Mouse (Mus musculus) small intestine, adult 2 months (tissue): ENCODE measurements at regions not wholly inside any gene's neighbourhood (a gene's known extent, or its start where the extent isn't known, plus 50 kb on each side); places are given as distances from the start of the nearest gene placed in this dataset.

Experiments
- H3K27ac ChIP-seq: fragments of 200-500 bp; 2 replicates; pipeline ENCODE4 v1.5.1; 2012; ENCODE audit warnings: low read depth, low read length, control low read depth, inconsistent platforms; ENCODE audit not compliant: insufficient read depth
- H3K27me3 ChIP-seq: fragments of 200-500 bp; 2 replicates; pipeline ENCODE4 v1.6.1; 2012; ENCODE audit warnings: mild to moderate bottlenecking, moderate library complexity, low read length, inconsistent platforms; ENCODE audit not compliant: control insufficient read depth, insufficient read depth
- H3K36me3 ChIP-seq: fragments of 200-500 bp; 2 replicates; pipeline ENCODE4 v1.6.1; 2012; ENCODE audit warnings: mild to moderate bottlenecking, low read length, control low read depth, inconsistent platforms; ENCODE audit not compliant: control insufficient read depth, insufficient read depth
- H3K4me1 ChIP-seq: fragments of 200-500 bp; 2 replicates; pipeline ENCODE4 v1.6.1; 2012; ENCODE audit warnings: low read length, inconsistent platforms, mixed read lengths; ENCODE audit not compliant: control insufficient read depth, insufficient read depth, insufficient read length
- H3K4me3 ChIP-seq: fragments of 200-500 bp; 2 replicates; pipeline ENCODE4 v1.5.1; 2012; ENCODE audit warnings: low read depth, mild to moderate bottlenecking, control low read depth, inconsistent platforms, low read length, moderate library complexity
- CTCF ChIP-seq: fragments of 200-500 bp; IDR thresholded peaks from 2 replicates; pipeline ENCODE4 v1.5.1; 2012; ENCODE audit warnings: low read depth, mild to moderate bottlenecking, control low read depth, inconsistent platforms, low read length, moderate library complexity, mixed read lengths; ENCODE audit not compliant: insufficient replicate concordance, insufficient read length; ENCODE audit errors: extremely low read depth
- POLR2A ChIP-seq: fragments of 200-500 bp; IDR thresholded peaks from 2 replicates; pipeline ENCODE4 v1.6.1; 2012; ENCODE audit warnings: low read depth, mild to moderate bottlenecking, control low read depth, inconsistent platforms, low read length, moderate library complexity
- WGBS: fragments of 180-500 bp; shearing (Covaris S2); methylation state at CpG from one replicate; pipeline ENCODE4 v1.1.7; 2018; 5-methylcytosine and 5-hydroxymethylcytosine counted together

DNA sequence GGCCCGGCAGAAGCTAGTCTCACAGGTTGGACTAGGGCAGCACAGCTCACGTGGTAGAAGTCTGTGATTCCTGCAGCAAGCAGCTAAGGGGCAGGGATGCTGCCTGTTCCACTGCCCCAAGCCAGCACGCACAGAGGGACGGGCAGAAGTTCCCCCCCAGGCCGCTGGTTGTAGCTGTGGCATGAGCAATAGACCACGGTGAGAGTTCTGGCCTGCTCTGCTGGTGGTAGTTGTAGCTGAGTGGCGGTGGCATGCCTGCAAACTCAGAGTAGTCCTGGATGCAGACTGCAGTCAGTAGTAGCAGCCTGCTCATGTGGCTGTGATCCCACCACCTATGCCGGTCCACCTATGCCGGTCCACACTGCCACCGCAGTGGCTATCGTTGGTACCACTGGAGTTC, 71.5 kb upstream of the Rpl39l start:
- Histone ChIP-seq H3K4me1 (no peaks in the 10 kb centered on the region), H3K36me3 (no peaks in the 10 kb centered on the region), H3K27ac (no peak overlapping the region), H3K4me3 (no peak overlapping the region), H3K27me3 (no peaks in the 10 kb centered on the region)
- 92% methylated on average over 11 of the region's 11 CpGs for WGBS
- no peak for TF ChIP-seq CTCF
- TF ChIP-seq POLR2A, result no peak

DNA sequence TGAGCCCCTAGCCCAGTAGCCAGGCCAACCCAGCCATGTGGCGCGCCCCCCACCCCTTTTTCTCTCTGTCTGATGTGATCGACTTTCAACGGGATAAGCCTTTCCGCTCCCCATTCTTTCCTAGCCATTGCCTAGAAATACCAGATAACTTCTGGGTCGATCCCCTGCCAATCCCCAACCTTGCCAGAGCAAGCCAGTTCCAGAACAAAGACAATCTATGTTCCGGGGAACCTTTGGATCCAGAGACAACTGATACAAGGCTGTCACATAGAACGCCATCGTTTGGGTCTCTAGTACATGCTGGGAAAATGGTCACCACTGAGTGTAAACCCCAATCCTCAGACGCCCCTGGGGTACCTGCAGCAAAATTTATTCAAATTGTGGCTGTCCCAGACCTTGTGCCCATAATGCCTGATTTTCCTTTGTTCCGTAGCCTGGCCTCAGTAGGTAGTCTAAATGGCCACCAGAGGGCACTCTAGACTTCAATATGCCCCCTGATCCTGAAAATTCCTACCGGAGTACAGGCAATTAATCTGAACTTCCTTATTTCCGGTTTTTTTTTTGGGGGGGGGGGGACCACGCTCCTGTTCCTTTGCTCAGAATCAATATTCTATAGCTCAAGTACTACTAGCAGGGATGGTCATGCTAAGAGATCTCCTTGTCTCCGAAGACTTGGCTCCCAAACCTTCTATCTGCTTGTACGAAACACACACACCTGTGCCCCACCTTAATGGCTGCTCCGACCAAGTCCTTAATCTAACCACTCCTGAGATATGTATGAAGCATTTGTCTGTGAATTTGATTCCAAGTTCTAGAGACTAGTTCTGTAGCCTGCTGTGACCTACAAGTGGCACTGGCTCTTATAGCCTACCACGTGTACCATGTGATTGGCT, 81.3 kb upstream of the Rpl39l start:
- H3K27me3 ChIP-seq, result no peaks in the 10 kb centered on the region
- H3K36me3 ChIP-seq, result no peaks in the 10 kb centered on the region
- WGBS, result 49% methylated on average over 18 of the region's 18 CpGs
- TF ChIP-seq POLR2A (no peak), CTCF (peak; percentile 52; the same call in 1 of the 2 replicates)
- no peak overlapping the region for H3K27ac ChIP-seq
- H3K4me3 ChIP-seq, result no peak overlapping the region
- H3K4me1 ChIP-seq, result no peaks in the 10 kb centered on the region

DNA sequence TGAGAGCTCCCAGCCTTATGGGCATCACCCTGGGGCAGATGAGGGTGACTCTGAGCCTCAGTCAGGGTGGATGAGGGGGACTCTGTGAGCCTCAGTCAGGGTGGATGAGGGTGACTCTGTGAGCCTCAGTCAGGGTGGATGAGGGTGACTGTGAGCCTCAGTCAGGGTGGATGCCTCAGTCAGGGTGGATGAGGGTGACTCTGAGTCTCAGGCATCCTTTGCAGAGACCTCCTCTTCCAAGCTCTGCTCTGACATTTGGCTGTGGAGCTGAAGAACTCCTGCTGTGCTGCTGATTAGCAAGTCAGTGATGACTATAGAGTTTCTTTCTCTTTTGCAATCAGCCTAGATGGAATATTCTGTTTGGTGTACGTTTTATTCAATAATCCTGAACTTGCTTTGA, 83.7 kb upstream of the Rpl39l start:
- H3K27me3 ChIP-seq, result no peaks in the 10 kb centered on the region
- H3K36me3 ChIP-seq, result no peaks in the 10 kb centered on the region
- WGBS, result 16% methylated on average over 1 of the region's 1 CpGs
- H3K27ac ChIP-seq, result no peak overlapping the region
- no peak overlapping the region for H3K4me3 ChIP-seq
- TF ChIP-seq CTCF (no peak), POLR2A (no peak)
- H3K4me1 ChIP-seq, result no peaks in the 10 kb centered on the region

DNA sequence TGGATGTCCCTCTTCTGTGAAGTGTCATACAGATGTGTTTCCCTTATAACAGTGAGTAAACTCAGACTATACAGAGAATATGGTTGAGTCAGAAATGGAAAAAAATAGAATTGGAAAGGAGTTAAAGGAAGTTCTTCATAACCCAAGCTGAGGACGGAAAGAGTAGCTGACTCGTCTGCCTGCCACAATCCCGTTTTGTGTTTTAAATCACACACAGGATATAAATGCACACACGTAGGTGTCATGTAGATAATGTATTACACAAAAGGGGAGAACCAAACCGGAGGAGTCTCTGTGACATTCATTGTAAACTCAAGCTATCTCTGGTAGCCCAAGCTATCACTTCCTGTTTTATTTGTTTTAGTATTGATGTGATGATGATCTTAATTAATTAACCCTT, 84.6 kb upstream of the Rpl39l start:
- no peak for TF ChIP-seq CTCF
- TF ChIP-seq POLR2A, result no peak
- H3K27me3 ChIP-seq, result no peaks in the 10 kb centered on the region
- H3K4me3 ChIP-seq, result no peak overlapping the region
- no peaks in the 10 kb centered on the region for H3K36me3 ChIP-seq
- no peak overlapping the region for H3K27ac ChIP-seq
- no peaks in the 10 kb centered on the region for H3K4me1 ChIP-seq
- WGBS, result 50% methylated on average over 5 of the region's 5 CpGs

- 48% methylated on average over 2 of the region's 2 CpGs for WGBS
- no peaks in the 10 kb centered on the region for H3K4me1 ChIP-seq
- no peaks in the 10 kb centered on the region for H3K36me3 ChIP-seq
- no peak overlapping the region for H3K4me3 ChIP-seq
- TF ChIP-seq CTCF, result no peak
- no peak for TF ChIP-seq POLR2A
- H3K27ac ChIP-seq, result no peak overlapping the region
- H3K27me3 ChIP-seq, result no peaks in the 10 kb centered on the region
Observed at GRCm38 (mm10) chr16:10081751-10082150, 86.4 kb upstream of the Grin2a start.

DNA sequence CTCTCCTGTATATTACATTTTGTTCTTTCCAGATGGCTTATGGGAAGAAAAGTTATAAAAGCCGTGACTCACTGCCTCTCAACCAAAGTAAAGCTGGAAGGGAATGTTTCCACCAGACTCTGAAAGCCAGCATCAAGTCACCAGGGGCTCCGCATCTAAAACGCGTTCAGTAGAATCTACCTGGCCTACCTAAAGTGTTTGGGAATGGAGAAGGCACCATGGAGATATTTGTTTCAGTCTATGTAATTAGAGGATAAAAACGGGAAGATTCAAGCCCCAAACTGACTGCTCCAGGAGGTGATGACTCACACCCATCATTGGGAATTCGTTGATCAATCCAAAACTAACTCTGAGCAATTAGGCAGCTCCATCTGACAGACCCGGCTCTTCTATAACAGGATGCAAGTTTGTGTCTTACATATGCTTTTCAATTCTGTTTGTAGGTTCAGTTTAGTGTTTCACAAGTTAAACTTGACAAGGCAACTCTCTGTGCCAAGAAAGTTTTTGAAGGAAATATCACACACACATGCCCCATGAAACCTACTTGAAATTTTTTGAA, 84.8 kb upstream of the Grin2a start:
- TF ChIP-seq POLR2A (no peak), CTCF (no peak)
- no peaks in the 10 kb centered on the region for H3K4me1 ChIP-seq
- 80% methylated on average over 7 of the region's 7 CpGs for WGBS
- no peaks in the 10 kb centered on the region for H3K36me3 ChIP-seq
- H3K27ac ChIP-seq, result no peak overlapping the region
- H3K4me3 ChIP-seq, result no peak overlapping the region
- H3K27me3 ChIP-seq, result no peaks in the 10 kb centered on the region

DNA sequence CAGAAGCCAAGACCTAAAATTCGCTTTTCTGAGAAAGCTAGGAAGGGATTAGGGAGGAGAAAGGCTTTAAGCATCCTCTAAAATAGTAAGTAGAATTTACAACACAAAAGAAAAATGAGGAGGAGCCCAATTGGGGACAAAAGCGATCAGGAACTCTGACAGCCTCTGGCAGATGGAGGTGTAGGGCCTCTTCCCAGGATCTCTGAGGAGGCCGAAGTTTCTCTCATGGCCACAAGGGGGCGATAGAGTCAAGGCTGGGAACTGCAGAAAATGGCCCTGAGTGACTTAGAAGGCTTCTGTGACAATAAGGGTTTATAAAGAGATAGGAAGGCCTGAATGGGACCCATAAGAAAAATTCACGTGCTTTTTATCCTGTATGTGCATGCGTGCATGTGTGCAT, 77.8 kb upstream of the Grin2a start:
- H3K4me1 ChIP-seq, result no peaks in the 10 kb centered on the region
- no peak overlapping the region for H3K4me3 ChIP-seq
- TF ChIP-seq CTCF (peak; percentile 84), POLR2A (no peak)
- H3K36me3 ChIP-seq, result no peaks in the 10 kb centered on the region
- 33% methylated on average over 6 of the region's 6 CpGs for WGBS
- H3K27me3 ChIP-seq, result no peaks in the 10 kb centered on the region
- no peak overlapping the region for H3K27ac ChIP-seq
